Mouse (Mus musculus): ENCODE measurements around the gene Mta2. TPM values are rescaled to one million over a fixed set of nuclear protein-coding genes. Genes with fewer than 3 reads are reported as not detected.

The Mta2 gene
- polyA plus RNA-seq, 1 experiment from 2014 or later, result 39.7 TPM

DNA sequence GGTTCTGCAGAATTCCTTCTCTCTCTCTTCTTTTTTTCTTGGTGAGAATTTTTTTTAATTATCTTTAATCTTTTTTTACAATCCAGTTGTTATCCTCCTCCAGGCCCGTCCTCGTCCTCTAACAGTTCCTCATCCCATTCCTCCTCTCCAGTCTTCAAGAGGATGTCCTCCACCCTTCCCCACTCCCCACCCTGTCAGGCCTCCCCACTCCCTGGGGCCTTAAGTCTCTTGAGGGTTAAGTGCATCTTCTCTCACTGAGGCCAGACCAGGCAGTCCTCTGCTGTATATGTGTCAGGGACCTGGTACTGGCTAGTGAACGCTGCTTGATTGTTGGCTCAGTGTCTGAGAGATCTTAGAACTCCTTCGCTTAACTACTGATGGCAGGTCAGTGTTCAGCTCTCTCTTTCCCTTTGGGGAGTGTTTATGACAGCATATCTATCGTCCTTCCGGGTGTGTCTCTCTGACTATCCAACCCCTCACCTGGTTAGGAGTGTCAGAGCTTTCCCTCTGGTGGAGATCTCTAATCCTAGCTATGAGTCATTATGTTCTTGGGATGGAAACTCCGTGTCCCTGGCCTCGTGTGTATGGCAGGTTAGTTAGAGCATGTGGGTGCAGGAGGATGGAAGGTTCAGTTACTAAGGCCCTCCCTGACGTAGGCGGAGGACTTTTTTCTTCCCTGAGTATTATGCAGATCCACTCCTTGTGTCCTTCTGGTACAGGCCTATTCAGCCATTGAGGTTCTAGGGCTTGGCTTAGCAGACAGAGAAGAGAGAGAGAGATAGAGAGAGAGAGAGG, 53.3 kb downstream of the Mta2 start:
- no peak overlapping the region for H3K4me2 ChIP-seq (ENCODE audit: low read depth, low read length)
- DNase-seq (ENCODE audit: low spot score), result no peak
- no peak overlapping the region for H3K9ac ChIP-seq (ENCODE audit: low read depth, low read length)
- H3K4me3 ChIP-seq (ENCODE audit: low read depth, low read length), result no peak overlapping the region
- H3K36me3 ChIP-seq (ENCODE audit: control insufficient read depth, insufficient read depth, low read length), result peaks cover 9% of the 10 kb centered on the region
- H3K9me3 ChIP-seq (ENCODE audit: control insufficient read depth, low read length), result no peaks in the 10 kb centered on the region
- H3K4me1 ChIP-seq (ENCODE audit: control insufficient read depth, insufficient read depth, low read length), result peaks cover 76% of the 10 kb centered on the region
- no peak overlapping the region for H3K27ac ChIP-seq (replicated peaks; ENCODE audit: low read depth, low read length)
- 71% methylated on average over 10 of the region's 10 CpGs for WGBS
- H3K27me3 ChIP-seq (replicated peaks; ENCODE audit: control insufficient read depth, insufficient read depth, low read length), result no peaks in the 10 kb centered on the region
- ATAC-seq (ENCODE audit: low read depth), result no peak

DNA sequence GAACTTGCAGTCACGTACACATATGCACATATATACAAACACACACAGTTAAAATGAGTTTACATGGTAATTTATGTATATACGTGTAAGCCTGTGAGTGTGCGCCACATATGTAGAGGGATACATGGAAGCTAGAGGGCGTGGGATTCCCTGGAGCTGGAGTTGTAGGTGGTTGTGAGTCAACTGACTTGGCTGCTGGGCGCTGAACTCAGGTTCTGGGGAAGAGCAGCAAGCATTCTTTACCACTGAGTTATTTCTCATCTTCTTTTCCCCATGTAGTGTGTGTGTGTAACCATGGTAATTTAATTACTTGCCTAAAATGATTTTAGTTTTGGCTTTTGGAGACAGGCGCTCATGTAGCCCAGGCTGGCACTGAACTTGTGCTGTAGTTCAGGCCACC, 54.9 kb downstream of the Mta2 start:
- H3K4me3 ChIP-seq (ENCODE audit: low read depth, low read length), result no peak overlapping the region
- H3K4me1 ChIP-seq (ENCODE audit: control insufficient read depth, insufficient read depth, low read length), result peaks cover 68% of the 10 kb centered on the region
- H3K36me3 ChIP-seq (ENCODE audit: control insufficient read depth, insufficient read depth, low read length), result peaks cover 25% of the 10 kb centered on the region
- peak overlapping the region; percentile 69; the same call in 1 of the 2 replicates for H3K27ac ChIP-seq (replicated peaks; ENCODE audit: low read depth, low read length)
- WGBS, result 88% methylated on average over 6 of the region's 6 CpGs
- no peak for ATAC-seq (ENCODE audit: low read depth)
- H3K9ac ChIP-seq (ENCODE audit: low read depth, low read length), result no peak overlapping the region
- DNase-seq (ENCODE audit: low spot score), result no peak
- H3K4me2 ChIP-seq (ENCODE audit: low read depth, low read length), result no peak overlapping the region
- H3K9me3 ChIP-seq (ENCODE audit: control insufficient read depth, low read length), result no peaks in the 10 kb centered on the region
- no peaks in the 10 kb centered on the region for H3K27me3 ChIP-seq (replicated peaks; ENCODE audit: control insufficient read depth, insufficient read depth, low read length)

DNA sequence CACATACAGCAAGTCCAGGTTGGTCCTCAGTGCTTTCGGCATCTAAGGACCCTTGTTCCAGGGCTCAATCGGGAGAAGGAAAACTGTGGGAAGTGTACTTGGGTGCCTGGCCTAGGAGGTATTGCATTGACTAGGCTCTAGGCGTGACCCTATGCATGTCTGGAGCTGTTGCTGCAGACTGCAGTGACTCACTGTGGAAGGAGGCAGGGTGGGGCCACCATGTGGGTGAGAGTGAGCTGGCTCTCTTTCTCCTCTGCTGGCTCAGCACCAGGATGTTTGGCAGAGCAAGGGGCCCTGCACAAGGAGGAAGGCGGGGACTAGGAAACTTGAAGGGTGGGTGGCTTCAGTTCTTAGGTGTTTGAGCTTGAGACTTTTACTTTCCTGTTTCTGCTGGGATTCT, 55.9 kb downstream of the Mta2 start:
- Histone ChIP-seq H3K4me3 (ENCODE audit: low read depth, low read length) (0 out of 2 replicates have a peak overlapping the region, but pooled peaks have one; percentile 2), H3K9me3 (ENCODE audit: control insufficient read depth, low read length) (no peaks in the 10 kb centered on the region), H3K9ac (ENCODE audit: low read depth, low read length) (peak overlapping the region; percentile 38), H3K4me2 (ENCODE audit: low read depth, low read length) (peak overlapping the region; percentile 40), H3K36me3 (ENCODE audit: control insufficient read depth, insufficient read depth, low read length) (peaks cover 34% of the 10 kb centered on the region), H3K4me1 (ENCODE audit: control insufficient read depth, insufficient read depth, low read length) (peaks cover 59% of the 10 kb centered on the region), H3K27ac (replicated peaks; ENCODE audit: low read depth, low read length) (peak overlapping the region; percentile 69), H3K27me3 (replicated peaks; ENCODE audit: control insufficient read depth, insufficient read depth, low read length) (no peaks in the 10 kb centered on the region)
- ATAC-seq (ENCODE audit: low read depth) (peak; percentile 92), DNase-seq (ENCODE audit: low spot score) (peak; percentile 96)
- 49% methylated on average over 4 of the region's 4 CpGs for WGBS

DNA sequence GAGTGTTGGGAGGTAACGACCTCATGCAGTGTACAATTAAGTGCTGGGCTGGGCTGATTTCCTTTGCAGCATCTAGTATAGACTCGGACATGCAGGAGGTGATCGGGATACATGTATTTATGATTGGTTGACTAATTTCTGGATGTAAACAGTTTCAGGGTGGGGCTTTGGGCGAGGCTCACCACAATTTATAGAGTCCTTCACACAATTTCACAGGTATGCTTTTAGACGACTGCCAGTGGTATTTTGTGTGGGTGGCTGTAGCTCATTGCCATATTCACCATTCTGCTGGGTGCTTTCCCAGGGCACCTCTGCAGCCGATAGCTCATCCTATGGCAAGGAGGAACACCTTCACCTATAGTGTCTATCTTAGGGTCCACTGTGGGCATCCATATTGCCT, 56.9 kb downstream of the Mta2 start:
- Histone ChIP-seq H3K4me3 (ENCODE audit: low read depth, low read length) (no peak overlapping the region), H3K9ac (ENCODE audit: low read depth, low read length) (no peak overlapping the region), H3K4me2 (ENCODE audit: low read depth, low read length) (no peak overlapping the region), H3K27me3 (replicated peaks; ENCODE audit: control insufficient read depth, insufficient read depth, low read length) (no peaks in the 10 kb centered on the region), H3K4me1 (ENCODE audit: control insufficient read depth, insufficient read depth, low read length) (peaks cover 49% of the 10 kb centered on the region), H3K9me3 (ENCODE audit: control insufficient read depth, low read length) (no peaks in the 10 kb centered on the region), H3K27ac (replicated peaks; ENCODE audit: low read depth, low read length) (peak overlapping the region; percentile 25; the same call in 1 of the 2 replicates), H3K36me3 (ENCODE audit: control insufficient read depth, insufficient read depth, low read length) (peaks cover 44% of the 10 kb centered on the region)
- WGBS, result 81% methylated on average over 6 of the region's 6 CpGs
- DNase-seq (ENCODE audit: low spot score) (no peak), ATAC-seq (ENCODE audit: low read depth) (no peak)

DNA sequence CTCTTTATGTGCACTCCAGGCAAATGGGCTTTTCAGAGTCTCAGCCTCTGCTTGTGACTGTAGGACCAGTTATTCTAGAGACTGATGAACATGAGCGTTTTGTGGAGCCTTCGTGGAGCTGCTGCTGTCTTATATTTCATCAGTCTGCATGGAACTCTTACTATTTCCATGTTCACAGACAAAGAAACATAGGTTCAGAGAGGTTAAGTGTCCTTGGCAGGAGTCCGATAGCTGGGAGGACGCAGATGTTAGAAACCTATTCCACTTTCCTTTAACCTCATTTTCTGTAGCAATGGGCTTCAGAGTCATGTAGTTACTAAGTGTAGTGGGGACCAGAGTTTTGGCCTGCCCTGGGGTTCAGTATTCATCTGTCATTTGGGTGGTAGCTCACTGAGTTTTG, 57.5 kb downstream of the Mta2 start:
- WGBS, result 84% methylated on average over 4 of the region's 4 CpGs
- no peak overlapping the region for H3K27ac ChIP-seq (replicated peaks; ENCODE audit: low read depth, low read length)
- no peaks in the 10 kb centered on the region for H3K27me3 ChIP-seq (replicated peaks; ENCODE audit: control insufficient read depth, insufficient read depth, low read length)
- DNase-seq (ENCODE audit: low spot score), result no peak
- no peaks in the 10 kb centered on the region for H3K9me3 ChIP-seq (ENCODE audit: control insufficient read depth, low read length)
- H3K4me1 ChIP-seq (ENCODE audit: control insufficient read depth, insufficient read depth, low read length), result peaks cover 43% of the 10 kb centered on the region
- H3K4me3 ChIP-seq (ENCODE audit: low read depth, low read length), result no peak overlapping the region
- ATAC-seq (ENCODE audit: low read depth), result no peak
- H3K4me2 ChIP-seq (ENCODE audit: low read depth, low read length), result no peak overlapping the region
- peaks cover 51% of the 10 kb centered on the region for H3K36me3 ChIP-seq (ENCODE audit: control insufficient read depth, insufficient read depth, low read length)
- H3K9ac ChIP-seq (ENCODE audit: low read depth, low read length), result no peak overlapping the region

Other genes with a start within 250 kb of the Mta2 start
- gene Slc3a2, start 218.5 kb upstream of the Mta2 start, polyA plus RNA-seq (2014; fragmentation: Nextera tagmentation; extraction: Ambion mirVana), result 100 and 107 TPM in 2 replicates
- gene Wdr74, start 206.0 kb upstream of the Mta2 start, polyA plus RNA-seq (2014; fragmentation: Nextera tagmentation; extraction: Ambion mirVana), result 76.6 and 80.1 TPM in 2 replicates
- 0.85 and 1.9 TPM in 2 replicates for gene 1700092M07Rik, start 201.2 kb upstream of the Mta2 start, polyA plus RNA-seq (2014; fragmentation: Nextera tagmentation; extraction: Ambion mirVana)
- 140 and 142 TPM in 2 replicates for gene Stx5a, start 200.5 kb upstream of the Mta2 start, polyA plus RNA-seq (2014; fragmentation: Nextera tagmentation; extraction: Ambion mirVana)
- gene Nxf1, start 184.8 kb upstream of the Mta2 start, polyA plus RNA-seq (2014; fragmentation: Nextera tagmentation; extraction: Ambion mirVana), result 152 and 171 TPM in 2 replicates
- 173 and 194 TPM in 2 replicates for gene Tmem223, start 170.9 kb upstream of the Mta2 start, polyA plus RNA-seq (2014; fragmentation: Nextera tagmentation; extraction: Ambion mirVana)
- 74.9 and 90.3 TPM in 2 replicates for gene Tmem179b, start 167.4 kb upstream of the Mta2 start, polyA plus RNA-seq (2014; fragmentation: Nextera tagmentation; extraction: Ambion mirVana)
- gene Taf6l, start 155.5 kb upstream of the Mta2 start, polyA plus RNA-seq (2014; fragmentation: Nextera tagmentation; extraction: Ambion mirVana), result 16.5 and 18.1 TPM in 2 replicates
- gene Polr2g, start 143.3 kb upstream of the Mta2 start, polyA plus RNA-seq (2014; fragmentation: Nextera tagmentation; extraction: Ambion mirVana), result 151 and 157 TPM in 2 replicates
- gene Zbtb3, start 139.3 kb upstream of the Mta2 start, polyA plus RNA-seq (2014; fragmentation: Nextera tagmentation; extraction: Ambion mirVana), result 5.2 and 5.5 TPM in 2 replicates
- gene Ttc9c, start 122.5 kb upstream of the Mta2 start, polyA plus RNA-seq (2014; fragmentation: Nextera tagmentation; extraction: Ambion mirVana), result 38.4 and 40.8 TPM in 2 replicates
- gene Hnrnpul2, start 121.9 kb upstream of the Mta2 start, polyA plus RNA-seq (2014; fragmentation: Nextera tagmentation; extraction: Ambion mirVana), result 7.8 and 9.2 TPM in 2 replicates
- not detected in 2 replicates for gene AC129217.1, start 112.1 kb upstream of the Mta2 start, polyA plus RNA-seq (2014; fragmentation: Nextera tagmentation; extraction: Ambion mirVana)
- gene Bscl2, start 104.4 kb upstream of the Mta2 start, polyA plus RNA-seq (2014; fragmentation: Nextera tagmentation; extraction: Ambion mirVana), result 44.9 and 47.3 TPM in 2 replicates
- gene Gng3, start 102.7 kb upstream of the Mta2 start, polyA plus RNA-seq (2014; fragmentation: Nextera tagmentation; extraction: Ambion mirVana), result 22.2 and 24.6 TPM in 2 replicates
- gene Lrrn4cl, start 91.1 kb upstream of the Mta2 start, polyA plus RNA-seq (2014; fragmentation: Nextera tagmentation; extraction: Ambion mirVana), result 1.6 and 2.4 TPM in 2 replicates
- gene Ubxn1, start 70.4 kb upstream of the Mta2 start, polyA plus RNA-seq (2014; fragmentation: Nextera tagmentation; extraction: Ambion mirVana), result 144 and 149 TPM in 2 replicates
- 53.8 and 57.5 TPM in 2 replicates for gene Uqcc3, start 61.0 kb upstream of the Mta2 start, polyA plus RNA-seq (2014; fragmentation: Nextera tagmentation; extraction: Ambion mirVana)
- gene Lbhd1, start 58.1 kb upstream of the Mta2 start, polyA plus RNA-seq (2014; fragmentation: Nextera tagmentation; extraction: Ambion mirVana), result 60.2 and 68.8 TPM in 2 replicates
- gene Gm49403, start 57.9 kb upstream of the Mta2 start, polyA plus RNA-seq (2014; fragmentation: Nextera tagmentation; extraction: Ambion mirVana), result not detected in 2 replicates
- 77.4 and 86.6 TPM in 2 replicates for gene 1810009A15Rik, start 53.0 kb upstream of the Mta2 start, polyA plus RNA-seq (2014; fragmentation: Nextera tagmentation; extraction: Ambion mirVana)
- gene Gm49416, start 52.9 kb upstream of the Mta2 start, polyA plus RNA-seq (2014; fragmentation: Nextera tagmentation; extraction: Ambion mirVana), result not detected in 2 replicates
- gene Ints5, start 48.9 kb upstream of the Mta2 start, polyA plus RNA-seq (2014; fragmentation: Nextera tagmentation; extraction: Ambion mirVana), result 34.8 and 35.1 TPM in 2 replicates
- 99.2 and 103 TPM in 2 replicates for gene Ganab, start 43.8 kb upstream of the Mta2 start, polyA plus RNA-seq (2014; fragmentation: Nextera tagmentation; extraction: Ambion mirVana)
- 42.3 and 42.4 TPM in 2 replicates for gene B3gat3, start 21.5 kb upstream of the Mta2 start, polyA plus RNA-seq (2014; fragmentation: Nextera tagmentation; extraction: Ambion mirVana)
- gene Rom1, start 12.5 kb upstream of the Mta2 start, polyA plus RNA-seq (2014; fragmentation: Nextera tagmentation; extraction: Ambion mirVana), result 2.2 and 2.5 TPM in 2 replicates
- gene Eml3, start 12.3 kb upstream of the Mta2 start, polyA plus RNA-seq (2014; fragmentation: Nextera tagmentation; extraction: Ambion mirVana), result 18.2 and 20.4 TPM in 2 replicates
- 24.7 and 27.8 TPM in 2 replicates for gene Tut1, start 12.0 kb downstream of the Mta2 start, polyA plus RNA-seq (2014; fragmentation: Nextera tagmentation; extraction: Ambion mirVana)
- 469 and 503 TPM in 2 replicates for gene Eef1g, start 25.2 kb downstream of the Mta2 start, polyA plus RNA-seq (2014; fragmentation: Nextera tagmentation; extraction: Ambion mirVana)
- 44.8 and 57.6 TPM in 2 replicates for gene Ahnak, start 47.4 kb downstream of the Mta2 start, polyA plus RNA-seq (2014; fragmentation: Nextera tagmentation; extraction: Ambion mirVana)
- not detected in 2 replicates for gene Scgb1a1, start 146.1 kb downstream of the Mta2 start, polyA plus RNA-seq (2014; fragmentation: Nextera tagmentation; extraction: Ambion mirVana)
- gene Asrgl1, start 193.8 kb downstream of the Mta2 start, polyA plus RNA-seq (2014; fragmentation: Nextera tagmentation; extraction: Ambion mirVana), result 10.8 and 13.7 TPM in 2 replicates

All from embryonic facial prominence, embryonic 14.5 days (tissue).